Mouse (Mus musculus) megakaryocyte, adult 5-6 weeks (primary cell): ENCODE data around the gene Gipc3. TPM values are rescaled to one million over a fixed set of nuclear protein-coding genes. Genes with fewer than 3 reads are reported as not detected.

ENCODE experiments used
- ATAC-seq: 2 replicates; pipeline ENCODE4 v1.8.0; 2016; ENCODE audit warnings: mild to moderate bottlenecking, inconsistent platforms; ENCODE audit not compliant: poor library complexity, severe bottlenecking
- total RNA-seq, 2 experiments: library from RNA; stranded (forward) in 1 of 2; stranded (reverse) in 1 of 2; fragments of 153-499, 151-499 nt in 1 of 2; fragments of 221-1000, 200-1000 nt in 1 of 2; gene quantifications; 2 replicates each; pipeline versions ENCODE4 v1.2.3 to v1.2.4; 2015 to 2017

Gipc3 gene
- total RNA-seq, 2 experiments from 2014 or later = not detected

GRCm38 (mm10) chr10:81375322-81375721 is 32.3 kb upstream of the Gipc3 start:
- ATAC-seq = no peak

DNA sequence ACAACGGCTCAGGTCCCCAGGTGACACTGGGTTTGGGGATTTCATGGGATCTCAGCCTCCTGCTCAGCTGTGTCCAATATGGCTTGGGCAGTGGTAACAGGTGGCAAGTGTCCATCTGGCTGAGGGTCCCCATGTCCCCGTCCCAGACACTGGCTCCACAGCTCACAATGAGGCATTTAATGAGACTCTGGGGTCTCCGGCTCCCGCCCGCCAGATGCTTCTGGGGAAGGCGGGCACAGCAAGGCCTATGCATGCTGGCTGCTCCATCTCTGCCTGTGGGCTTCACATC is 24.1 kb upstream of the Gipc3 start:
- ATAC-seq = no peak

- ATAC-seq = no peak
These were observed 23.6 kb upstream of the Gipc3 start for GRCm38 (mm10) chr10:81366477-81367206.

GRCm38 (mm10) chr10:81365672-81366476 is 22.8 kb upstream of the Gipc3 start, which contains the start of gene 4930404N11Rik:
Gene 4930404N11Rik, minus strand, starts transcription at chr10:81365816.
- ATAC-seq = peak; percentile 62

DNA sequence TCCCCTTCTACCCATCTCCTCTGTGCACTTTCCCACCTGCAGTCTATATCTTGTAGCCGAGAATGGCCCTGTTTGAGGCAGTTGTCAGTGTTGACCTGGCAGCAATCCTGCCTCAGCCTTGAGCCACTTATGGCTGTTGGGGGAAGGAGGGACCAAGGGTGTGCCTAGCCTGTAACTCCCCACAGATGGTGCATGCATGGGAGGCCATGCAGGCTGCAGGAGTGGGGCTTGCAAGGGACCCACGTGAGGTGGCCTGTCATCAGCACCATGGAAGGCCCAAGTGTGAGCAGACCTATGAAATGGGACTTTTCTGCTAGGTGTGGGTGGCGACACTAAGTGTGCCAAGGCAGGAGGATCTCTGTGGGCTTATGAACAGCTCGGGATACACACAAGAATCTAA is 22.0 kb upstream of the Gipc3 start:
- ATAC-seq = no peak

DNA sequence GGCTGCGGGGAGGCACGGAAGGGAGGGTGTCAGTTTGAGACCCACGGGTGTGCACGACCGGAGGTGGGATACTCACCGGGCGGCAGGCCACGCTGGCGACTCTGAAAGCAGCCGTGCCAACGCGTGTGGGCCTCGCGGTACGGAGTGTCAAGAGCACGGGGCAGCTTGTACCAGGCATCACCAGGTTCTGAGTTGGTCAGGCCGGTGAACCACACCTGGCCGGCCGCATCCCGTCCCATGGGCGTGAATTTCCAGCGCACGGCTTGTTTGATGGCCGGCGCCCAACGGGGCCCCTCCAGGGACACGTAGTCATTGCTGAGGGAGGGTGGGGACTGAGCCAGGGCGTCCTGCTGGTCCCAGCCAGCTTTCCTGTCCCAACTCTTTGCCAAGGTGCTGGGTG is 21.6 kb upstream of the Gipc3 start:
- no peak for ATAC-seq

- no peak for ATAC-seq
These were observed 20.6 kb upstream of the Gipc3 start for GRCm38 (mm10) chr10:81363436-81364346.

GRCm38 (mm10) chr10:81362336-81362949 is 19.4 kb upstream of the Gipc3 start:
- ATAC-seq = no peak

DNA sequence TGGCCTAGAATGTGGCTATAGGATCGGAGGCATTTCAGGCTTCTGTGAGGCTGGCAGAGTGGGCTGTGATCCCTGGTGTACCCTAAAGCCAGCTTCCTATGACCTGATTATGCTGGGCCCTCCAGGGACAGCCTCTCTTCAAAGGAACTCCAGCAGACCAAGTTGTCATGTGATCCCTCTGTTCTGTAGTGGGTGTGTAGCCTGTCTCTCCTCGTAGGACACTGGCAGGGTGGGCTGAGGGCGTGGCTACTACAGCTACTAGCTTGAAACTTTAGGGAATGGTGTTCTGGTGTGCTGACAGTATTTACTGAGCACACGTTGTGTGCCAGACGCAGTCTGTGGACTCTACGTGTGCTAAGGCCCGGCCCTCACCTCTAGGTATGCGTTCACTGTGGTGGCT is 17.7 kb upstream of the Gipc3 start:
- ATAC-seq = no peak

- peak; percentile 54 for ATAC-seq
These were observed 15.8 kb upstream of the Gipc3 start for GRCm38 (mm10) chr10:81358841-81359240.

- no peak for ATAC-seq
These were observed 15.1 kb upstream of the Gipc3 start for GRCm38 (mm10) chr10:81358209-81358608.

GRCm38 (mm10) chr10:81356991-81357844 is 14.2 kb upstream of the Gipc3 start, which contains the start of gene Mfsd12:
Gene Mfsd12, plus strand, starts transcription at chr10:81357491.
- peak; percentile 83 for ATAC-seq

DNA sequence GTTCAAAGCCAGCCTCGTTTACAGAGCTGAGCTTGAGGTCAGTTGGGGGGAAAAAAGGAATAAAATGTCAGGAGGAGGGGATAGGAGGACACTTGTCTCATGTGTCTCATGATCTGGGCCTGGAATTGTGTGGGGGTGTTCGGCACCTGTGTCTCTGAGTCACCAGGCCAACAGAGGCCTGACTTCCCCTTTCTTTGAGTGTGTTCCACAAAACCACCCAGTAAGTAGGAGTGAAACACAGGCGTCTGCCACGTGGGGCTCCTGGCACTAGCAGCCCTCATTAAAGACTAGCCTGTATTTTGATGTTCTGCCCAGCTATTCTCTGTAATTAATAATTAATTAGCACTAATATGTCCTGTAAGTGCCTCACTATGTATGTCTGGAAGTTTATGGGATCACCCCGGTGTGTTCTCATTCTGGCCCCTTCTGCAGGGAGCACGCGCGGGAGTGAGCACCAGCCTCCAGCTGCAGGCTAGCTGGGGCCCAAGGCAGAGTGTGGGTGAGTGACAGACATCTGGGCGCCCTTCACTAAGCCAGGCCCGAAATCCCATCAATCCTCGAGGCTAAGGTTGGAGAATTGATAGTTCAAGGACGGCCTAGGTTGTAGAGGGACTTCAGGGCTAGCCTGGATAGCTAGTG is 13.4 kb upstream of the Gipc3 start:
- peak; percentile 67 for ATAC-seq

DNA sequence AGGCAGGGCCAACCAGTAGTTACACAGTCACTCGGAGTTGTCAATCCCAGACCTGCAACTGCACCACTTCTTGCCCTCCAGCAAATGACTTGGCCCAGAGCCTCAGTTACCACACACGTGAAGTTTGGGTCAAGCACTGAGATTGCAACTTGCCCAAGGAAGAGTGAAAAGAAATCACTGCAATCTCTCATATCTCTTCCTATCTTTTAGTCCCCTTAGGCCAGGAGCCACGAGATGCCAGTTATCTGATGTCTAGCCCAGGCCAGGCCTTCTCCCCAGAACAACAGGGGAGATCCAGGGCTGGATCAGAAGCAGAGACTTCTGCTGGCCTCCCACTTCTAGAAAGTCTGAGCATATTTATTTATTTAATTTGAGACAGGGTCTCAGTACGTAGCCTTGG is 12.5 kb upstream of the Gipc3 start:
- ATAC-seq = no peak

- ATAC-seq = no peak
These were observed 11.8 kb upstream of the Gipc3 start for GRCm38 (mm10) chr10:81354738-81355477.

DNA sequence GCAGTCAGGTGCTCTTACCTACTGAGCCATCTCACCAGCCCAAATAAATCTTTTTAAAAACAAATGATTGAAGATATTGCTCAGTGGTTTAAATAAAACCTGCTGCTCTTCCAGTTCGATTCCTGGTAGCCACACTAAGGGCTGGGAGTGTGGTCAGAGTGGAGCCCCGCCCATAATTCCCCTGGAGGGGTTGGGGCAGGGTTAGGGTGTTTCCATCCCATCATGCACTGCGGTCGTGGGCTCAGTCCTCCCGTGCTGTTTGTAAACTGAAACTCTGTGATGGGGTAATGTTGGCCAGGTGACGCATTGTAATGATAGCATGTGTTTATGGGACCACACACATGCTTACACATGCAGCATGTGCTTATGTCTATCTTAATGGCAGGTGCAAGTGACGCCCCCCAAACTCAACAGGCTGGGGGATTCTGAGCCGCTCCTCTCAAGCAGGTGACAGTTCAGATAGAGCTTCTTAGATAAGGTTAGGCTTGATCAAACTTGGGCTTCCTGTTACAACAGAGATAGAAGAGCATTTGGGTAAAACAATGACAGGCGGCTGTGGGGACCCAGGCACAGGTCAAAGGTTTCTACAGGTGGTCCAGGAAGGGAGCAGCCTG is 8.7 kb upstream of the Gipc3 start:
- ATAC-seq = peak; percentile 25

GRCm38 (mm10) chr10:81350351-81351063 is 7.4 kb upstream of the Gipc3 start, which contains the start of gene Hmg20b:
Gene Hmg20b, minus strand, starts transcription at chr10:81350480.
- peak; percentile 89 for ATAC-seq
